Mouse (Mus musculus) heart, embryonic 16.5 days (tissue): ENCODE results near the gene Trpm2. TPM values are rescaled to one million over a fixed set of nuclear protein-coding genes. Genes with fewer than 3 reads are reported as not detected.
"Not testable (repeated sequence)": the region's sequence is repeated elsewhere in the genome, so short reads cannot be mapped to it uniquely, and the experiment has no call there.

Source experiments
- ATAC-seq: fragments of 200-750 bp; cut with Nextera tagmentation; replicated peaks from 2 replicates; pipeline ENCODE4 v1.8.0; 2017; ENCODE audit warnings: moderate number of reproducible peaks; ENCODE audit not compliant: insufficient read depth, low FRiP score; ENCODE audit errors: extremely low read depth
- H3K27ac ChIP-seq: fragments of 300-500 bp; sonication (generic); 2 replicates; pipeline ENCODE4 v1.5.1; 2014; ENCODE audit warnings: mild to moderate bottlenecking, low read length, control low read depth, moderate library complexity
- H3K27me3 ChIP-seq: fragments of 300-500 bp; sonication (generic); 2 replicates; pipeline ENCODE4 v1.6.1; 2014; ENCODE audit warnings: low read length, mixed read lengths; ENCODE audit not compliant: control insufficient read depth, insufficient read depth
- H3K36me3 ChIP-seq: fragments of 300-500 bp; sonication (generic); 2 replicates; pipeline ENCODE4 v1.6.1; 2014; ENCODE audit not compliant: control insufficient read depth, insufficient read depth
- H3K4me1 ChIP-seq: fragments of 300-500 bp; sonication (generic); 2 replicates; pipeline ENCODE4 v1.6.1; 2014; ENCODE audit warnings: low read length, mixed read lengths; ENCODE audit not compliant: control insufficient read depth, insufficient read depth
- H3K4me2 ChIP-seq: fragments of 300-500 bp; sonication (generic); 2 replicates; pipeline ENCODE4 v1.6.1; 2014; ENCODE audit warnings: low read depth, mild to moderate bottlenecking, control low read depth, low read length
- H3K4me3 ChIP-seq: fragments of 300-500 bp; sonication (generic); 2 replicates; pipeline ENCODE4 v1.5.1; 2014; ENCODE audit warnings: mild to moderate bottlenecking, control low read depth, low read length
- H3K9ac ChIP-seq: fragments of 300-500 bp; sonication (generic); 2 replicates; pipeline ENCODE4 v1.6.1; 2014; ENCODE audit warnings: low read length, control low read depth
- H3K9me3 ChIP-seq: fragments of 300-500 bp; sonication (generic); replicated peaks from 2 replicates; pipeline ENCODE4 v1.6.1; 2016; ENCODE audit warnings: low read length; ENCODE audit not compliant: control insufficient read depth
- WGBS: fragments of 180-500 bp; shearing (Covaris S2); extraction: QIAGEN DNeasy Blood & Tissue Kit; methylation state at CpG from one replicate; pipeline ENCODE4 v1.1.7; 2014; 5-methylcytosine and 5-hydroxymethylcytosine counted together
- polyA plus RNA-seq: library from polyadenylated mRNA; unstranded; fragments of >200 nt; fragmentation: Nextera tagmentation; extraction: Ambion mirVana; gene quantifications from 2 replicates; pipeline ENCODE4 v1.2.1, GENCODE M21; 2015

Gene Trpm2
- polyA plus RNA-seq, 1 experiment from 2014 or later: 3.4 TPM

DNA sequence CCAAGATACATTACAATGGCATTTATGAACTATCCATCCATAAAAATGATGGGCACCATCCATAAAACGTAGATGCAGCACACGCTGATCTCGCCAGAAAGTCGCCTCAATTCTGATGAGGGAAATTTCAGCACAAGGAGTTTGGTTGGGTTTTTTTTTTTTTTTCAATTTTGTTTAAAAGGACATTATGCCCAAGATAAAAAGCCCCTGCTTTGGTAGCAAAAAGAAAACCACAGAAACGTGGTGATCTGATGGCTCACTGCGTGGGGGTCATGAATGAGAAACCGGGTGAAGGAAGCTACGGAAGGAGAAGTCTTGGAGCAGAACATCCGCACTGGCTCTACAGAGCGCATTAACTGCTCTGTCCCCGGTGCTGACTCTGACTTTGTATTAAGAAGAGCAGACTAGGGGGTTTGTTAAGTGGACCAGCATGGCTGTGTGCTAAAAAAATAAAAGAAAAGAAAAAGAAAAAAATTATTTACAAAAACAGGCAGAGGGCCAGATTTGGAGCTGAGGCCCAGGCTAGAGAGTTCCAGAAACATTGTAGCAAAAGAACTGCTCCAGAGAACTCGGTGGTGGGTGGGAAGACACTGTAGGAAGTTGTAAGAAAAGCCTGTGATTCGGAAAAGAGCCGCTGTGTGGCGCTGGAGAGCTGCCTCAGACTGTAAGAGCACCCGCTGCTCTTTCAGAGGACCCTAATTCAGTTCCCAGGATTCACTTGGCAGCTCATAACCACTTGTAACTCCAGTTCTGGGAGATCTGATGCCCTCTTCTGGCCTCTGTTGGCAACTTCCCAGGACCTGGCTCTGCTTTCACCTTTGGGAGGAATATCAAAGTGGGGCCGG lies 1.6 kb upstream of the Trpm2 start:
- Histone ChIP-seq H3K9me3 (0 out of 2 replicates have a peak, but pooled peaks cover 2% of the 10 kb centered on the region), H3K9ac (no peak overlapping the region), H3K27me3 (peaks cover 26% of the 10 kb centered on the region), H3K4me1 (no peaks in the 10 kb centered on the region), H3K4me3 (no peak overlapping the region), H3K36me3 (no peaks in the 10 kb centered on the region), H3K4me2 (no peak overlapping the region), H3K27ac (no peak overlapping the region)
- ATAC-seq: no peak
- 54% methylated on average over 17 of the region's 17 CpGs for WGBS

DNA sequence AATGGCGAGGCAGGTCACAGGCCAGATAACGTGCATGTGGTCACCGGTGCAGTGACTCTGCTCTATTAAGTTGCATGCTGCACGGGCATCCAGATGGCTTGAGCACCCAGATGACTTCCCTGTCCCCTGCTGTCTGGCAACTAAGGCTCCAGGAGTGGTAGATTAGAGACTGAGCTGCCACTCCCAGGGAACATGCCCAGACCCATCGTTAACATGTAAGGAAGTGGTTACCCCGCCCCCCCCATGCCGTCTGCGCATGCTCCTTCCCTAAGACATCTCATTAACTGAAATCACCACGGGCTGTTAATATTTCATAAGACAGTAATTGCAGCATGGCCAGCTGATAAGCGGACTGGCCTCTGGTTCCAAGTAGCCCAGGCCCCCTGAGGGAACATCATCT lies 828 bp upstream of the Trpm2 start:
- Histone ChIP-seq H3K27me3 (peaks cover 26% of the 10 kb centered on the region), H3K36me3 (no peaks in the 10 kb centered on the region), H3K9me3 (0 out of 2 replicates have a peak, but pooled peaks cover 2% of the 10 kb centered on the region), H3K27ac (no peak overlapping the region), H3K4me2 (no peak overlapping the region), H3K4me1 (no peaks in the 10 kb centered on the region), H3K4me3 (no peak overlapping the region), H3K9ac (no peak overlapping the region)
- WGBS: 81% methylated on average over 10 of the region's 10 CpGs
- ATAC-seq: no peak

DNA sequence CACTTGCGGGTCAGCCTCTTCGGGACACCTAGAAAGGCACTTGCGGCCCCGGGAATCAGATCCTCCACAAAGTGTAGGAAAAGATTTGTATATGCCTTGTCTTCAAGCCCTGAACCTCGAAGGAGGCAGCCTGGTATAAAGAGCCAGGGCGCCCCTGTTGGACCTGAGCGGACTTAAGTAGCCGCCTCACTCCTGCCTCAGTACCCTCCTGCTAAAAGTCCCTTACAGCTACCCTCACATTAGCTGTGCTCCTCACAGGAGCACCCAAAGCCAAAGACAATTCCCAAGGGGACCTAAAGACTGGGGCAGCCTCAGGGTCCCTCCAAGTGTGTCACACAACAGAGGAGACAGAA lies 414 bp downstream of the Trpm2 start:
- no peak for ATAC-seq
- no peaks in the 10 kb centered on the region for H3K36me3 ChIP-seq
- H3K4me1 ChIP-seq: no peaks in the 10 kb centered on the region
- H3K4me3 ChIP-seq: peak overlapping the region; percentile 41
- peak overlapping the region; percentile 65 for H3K4me2 ChIP-seq
- WGBS: 13% methylated on average over 8 of the region's 8 CpGs
- peaks cover 26% of the 10 kb centered on the region for H3K27me3 ChIP-seq
- H3K27ac ChIP-seq: no peak overlapping the region
- H3K9ac ChIP-seq: no peak overlapping the region
- 0 out of 2 replicates have a peak, but pooled peaks cover 2% of the 10 kb centered on the region for H3K9me3 ChIP-seq

DNA sequence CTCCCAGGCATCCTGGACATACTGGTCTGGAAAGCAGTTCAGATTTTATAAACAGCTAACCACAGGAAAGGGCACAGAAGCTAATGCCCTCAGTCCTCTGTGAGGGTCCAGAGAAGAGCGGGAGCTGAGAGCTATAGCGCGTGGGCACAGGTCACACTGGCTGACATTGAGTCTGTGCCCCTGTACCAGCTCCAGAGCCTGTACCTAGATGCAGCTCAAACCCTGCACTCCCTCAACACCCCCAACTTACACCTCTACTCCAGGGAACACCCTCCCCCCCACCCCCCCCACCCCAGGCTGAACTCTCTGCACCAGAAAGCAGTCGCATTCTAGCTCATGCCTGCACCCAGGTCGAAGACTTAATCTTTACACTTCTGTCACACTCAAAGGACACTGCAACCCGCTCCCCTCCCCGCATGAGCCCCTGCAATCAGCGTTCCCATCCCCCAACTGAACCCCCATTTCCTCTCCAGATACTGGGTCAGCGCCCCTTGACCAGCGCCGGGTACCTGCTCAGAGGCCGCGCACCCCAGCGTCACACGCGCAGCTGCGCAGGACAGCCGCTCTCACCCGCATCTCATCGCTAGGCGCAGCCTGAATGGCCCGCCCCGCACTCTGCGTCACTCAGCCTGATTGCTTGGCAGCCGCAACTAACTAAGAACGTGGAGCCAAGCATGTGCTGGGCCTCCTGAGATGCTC lies 940 bp downstream of the Trpm2 start:
- Histone ChIP-seq H3K4me1 (no peaks in the 10 kb centered on the region), H3K9me3 (0 out of 2 replicates have a peak, but pooled peaks cover 2% of the 10 kb centered on the region), H3K27ac (no peak overlapping the region), H3K4me3 (peak overlapping the region; percentile 41), H3K9ac (no peak overlapping the region), H3K4me2 (peak overlapping the region; percentile 65), H3K36me3 (no peaks in the 10 kb centered on the region), H3K27me3 (peaks cover 26% of the 10 kb centered on the region)
- ATAC-seq: 0 out of 2 replicates have a peak, but pooled peaks have one; percentile 45
- WGBS: 5% methylated on average over 26 of the region's 26 CpGs

DNA sequence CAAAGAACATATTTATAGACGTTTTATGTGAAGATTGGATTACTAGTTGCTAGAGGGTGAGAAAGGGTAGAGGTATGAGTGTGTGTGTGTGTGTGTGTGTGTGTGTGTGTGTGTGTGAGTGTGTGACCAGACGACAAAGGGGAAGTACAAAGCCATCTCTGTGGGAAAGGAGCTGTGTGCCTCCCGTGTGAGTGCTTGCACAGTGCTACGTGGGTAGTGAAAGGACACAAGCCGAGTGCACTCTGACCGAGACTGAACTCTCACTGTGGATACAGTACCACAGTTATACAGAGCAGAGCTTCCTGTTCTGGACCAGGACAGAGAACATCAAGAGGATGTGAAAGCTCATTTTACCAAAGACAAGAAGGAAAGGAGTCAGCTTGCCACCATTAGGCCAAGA lies 6.4 kb downstream of the Trpm2 start:
- no peak overlapping the region for H3K4me2 ChIP-seq
- no peaks in the 10 kb centered on the region for H3K36me3 ChIP-seq
- 0 out of 2 replicates have a peak, but pooled peaks cover 2% of the 10 kb centered on the region for H3K9me3 ChIP-seq
- H3K27ac ChIP-seq: no peak overlapping the region
- no peak overlapping the region for H3K9ac ChIP-seq
- ATAC-seq: no peak
- no peak overlapping the region for H3K4me3 ChIP-seq
- 73% methylated on average over 6 of the region's 6 CpGs for WGBS
- H3K27me3 ChIP-seq: peaks cover 13% of the 10 kb centered on the region
- no peaks in the 10 kb centered on the region for H3K4me1 ChIP-seq

DNA sequence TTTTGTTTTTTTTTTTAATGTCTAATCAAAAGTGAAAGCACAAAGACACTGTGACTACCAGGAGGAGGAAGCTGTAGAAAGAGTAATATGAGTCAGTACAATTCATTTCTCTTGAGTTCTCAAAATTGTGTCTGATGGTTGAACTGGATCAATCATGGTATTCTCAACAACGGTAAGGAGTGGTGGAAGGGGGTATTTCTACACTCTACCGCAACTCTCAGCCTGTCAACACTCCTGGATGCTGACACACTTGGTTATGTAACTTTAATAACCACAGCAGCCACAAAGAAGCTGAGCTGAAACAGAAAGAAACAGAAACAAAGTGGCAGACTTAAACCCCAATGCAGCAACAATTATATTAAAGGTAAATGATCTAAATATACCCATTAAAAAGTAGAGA lies 7.6 kb downstream of the Trpm2 start:
- H3K9ac ChIP-seq: no peak overlapping the region
- H3K27ac ChIP-seq: no peak overlapping the region
- no peak overlapping the region for H3K4me3 ChIP-seq
- H3K9me3 ChIP-seq: 0 out of 2 replicates have a peak, but pooled peaks cover 2% of the 10 kb centered on the region
- no peaks in the 10 kb centered on the region for H3K4me1 ChIP-seq
- WGBS: 74% methylated on average over 2 of the region's 2 CpGs
- no peak for ATAC-seq
- H3K27me3 ChIP-seq: peaks cover under 1% of the 10 kb centered on the region
- no peaks in the 10 kb centered on the region for H3K36me3 ChIP-seq
- H3K4me2 ChIP-seq: no peak overlapping the region

DNA sequence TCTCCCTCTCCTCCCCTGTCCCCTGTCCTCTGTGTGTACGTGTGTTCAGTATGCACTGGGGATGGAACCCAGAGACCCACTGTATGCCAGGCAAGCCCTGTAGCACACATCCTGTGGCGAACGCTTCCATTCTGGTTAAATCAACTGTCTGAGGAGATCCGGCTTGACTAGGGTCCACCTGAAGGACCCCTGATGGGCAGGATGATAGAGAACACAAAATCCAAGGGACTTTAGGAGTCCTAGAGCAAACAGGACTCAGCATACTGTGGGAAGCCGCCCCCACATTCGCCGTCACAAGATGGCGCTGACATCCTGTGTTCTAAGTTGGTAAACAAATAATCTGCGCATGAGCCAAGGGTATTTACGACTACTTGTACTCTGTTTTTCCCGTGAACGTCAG lies 19.9 kb downstream of the Trpm2 start:
- H3K27ac ChIP-seq, H3K4me1 ChIP-seq, ATAC-seq, H3K4me2 ChIP-seq, H3K4me3 ChIP-seq, H3K9ac ChIP-seq, H3K36me3 ChIP-seq, H3K27me3 ChIP-seq, H3K9me3 ChIP-seq: not testable (repeated sequence)
- WGBS: 86% methylated on average over 8 of the region's 12 CpGs

DNA sequence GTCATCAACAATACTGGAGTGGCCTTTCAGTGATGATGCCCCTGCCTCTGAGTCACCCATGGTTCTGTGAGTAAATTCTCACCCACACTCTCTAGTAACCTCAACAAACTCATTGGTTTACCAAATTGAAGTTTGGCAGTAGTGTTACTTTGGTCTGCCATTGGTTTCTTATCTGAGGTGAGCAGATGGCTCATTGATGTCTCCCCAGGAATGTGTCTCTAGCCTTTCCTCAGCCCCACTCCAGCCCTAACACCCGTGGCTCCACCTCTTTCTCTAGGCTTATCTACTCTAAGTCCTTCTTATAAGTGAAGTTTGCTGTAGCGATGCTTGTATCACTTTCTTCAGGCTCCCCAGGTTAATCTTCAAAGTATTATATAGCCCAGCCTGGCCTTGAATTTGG lies 30.7 kb downstream of the Trpm2 start:
- no peaks in the 10 kb centered on the region for H3K27me3 ChIP-seq
- no peaks in the 10 kb centered on the region for H3K9me3 ChIP-seq
- no peak overlapping the region for H3K4me2 ChIP-seq
- no peak overlapping the region for H3K27ac ChIP-seq
- H3K9ac ChIP-seq: no peak overlapping the region
- H3K4me1 ChIP-seq: no peaks in the 10 kb centered on the region
- H3K36me3 ChIP-seq: no peaks in the 10 kb centered on the region
- H3K4me3 ChIP-seq: no peak overlapping the region
- WGBS: 46% methylated on average over 2 of the region's 2 CpGs
- no peak for ATAC-seq

DNA sequence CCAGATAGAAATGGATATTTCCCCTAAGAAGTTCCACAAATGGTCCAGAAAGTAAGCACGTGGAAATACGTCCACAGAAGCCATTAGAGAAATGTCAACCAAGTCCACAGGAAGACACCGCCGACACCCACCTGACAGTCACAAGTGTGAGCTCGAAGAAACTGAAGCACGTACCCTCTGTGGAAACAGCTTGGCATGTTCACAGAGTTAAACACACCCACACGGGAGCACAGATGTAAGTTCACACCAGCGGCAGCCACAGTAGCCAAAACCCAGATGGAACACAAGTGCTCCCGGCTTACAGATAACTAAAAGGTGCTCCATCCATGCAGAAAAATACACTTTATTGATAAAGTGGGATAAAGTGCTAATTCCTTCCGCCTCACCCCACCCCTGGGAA lies 43.0 kb downstream of the Trpm2 start:
- H3K27ac ChIP-seq: no peak overlapping the region
- no peak overlapping the region for H3K4me3 ChIP-seq
- H3K4me2 ChIP-seq: no peak overlapping the region
- no peaks in the 10 kb centered on the region for H3K4me1 ChIP-seq
- 77% methylated on average over 10 of the region's 10 CpGs for WGBS
- ATAC-seq: no peak
- H3K9me3 ChIP-seq: no peaks in the 10 kb centered on the region
- no peak overlapping the region for H3K9ac ChIP-seq
- no peaks in the 10 kb centered on the region for H3K36me3 ChIP-seq
- no peaks in the 10 kb centered on the region; the same call in 1 of the 2 replicates for H3K27me3 ChIP-seq
